Mouse (Mus musculus) heart, adult 2 months (tissue): ENCODE measurements around the gene Slain1.

Experiments used
- CTCF ChIP-seq: fragments of 200-600 bp; IDR thresholded peaks from 2 replicates; pipeline ENCODE4 v1.8.1; 2022; ENCODE audit warnings: antibody characterized with exemption, mild to moderate bottlenecking, moderate library complexity
- POLR2A ChIP-seq: fragments of 200-500 bp; IDR thresholded peaks from 2 replicates; pipeline ENCODE4 v1.6.1; 2011; ENCODE audit warnings: mild to moderate bottlenecking, low read depth, low read length, control low read depth; ENCODE audit not compliant: insufficient read depth

DNA sequence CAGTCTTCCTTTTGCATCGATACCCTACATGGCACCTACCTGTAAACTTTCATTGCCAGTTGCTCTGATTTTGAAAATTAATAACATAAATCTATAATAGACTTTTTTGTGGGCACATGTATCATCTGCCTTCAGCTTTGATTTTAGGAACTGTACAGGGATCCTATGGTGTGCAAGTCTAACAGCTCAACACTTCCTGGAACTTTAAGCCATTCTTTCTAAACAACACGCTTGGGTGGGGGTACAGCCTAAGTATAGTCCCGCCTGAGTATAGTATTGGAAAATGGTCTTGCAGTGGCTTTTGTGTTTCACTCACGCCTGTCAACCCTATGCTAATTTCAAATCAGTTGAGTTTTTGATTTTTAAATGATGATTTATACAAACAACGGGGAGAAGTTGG, 2.5 kb downstream of the Slain1 start:
- TF ChIP-seq CTCF: no peak
- TF ChIP-seq POLR2A: no peak
